Comparison of ENCODE assay signal across 8 mouse cellular contexts in the genomic region with DNA sequence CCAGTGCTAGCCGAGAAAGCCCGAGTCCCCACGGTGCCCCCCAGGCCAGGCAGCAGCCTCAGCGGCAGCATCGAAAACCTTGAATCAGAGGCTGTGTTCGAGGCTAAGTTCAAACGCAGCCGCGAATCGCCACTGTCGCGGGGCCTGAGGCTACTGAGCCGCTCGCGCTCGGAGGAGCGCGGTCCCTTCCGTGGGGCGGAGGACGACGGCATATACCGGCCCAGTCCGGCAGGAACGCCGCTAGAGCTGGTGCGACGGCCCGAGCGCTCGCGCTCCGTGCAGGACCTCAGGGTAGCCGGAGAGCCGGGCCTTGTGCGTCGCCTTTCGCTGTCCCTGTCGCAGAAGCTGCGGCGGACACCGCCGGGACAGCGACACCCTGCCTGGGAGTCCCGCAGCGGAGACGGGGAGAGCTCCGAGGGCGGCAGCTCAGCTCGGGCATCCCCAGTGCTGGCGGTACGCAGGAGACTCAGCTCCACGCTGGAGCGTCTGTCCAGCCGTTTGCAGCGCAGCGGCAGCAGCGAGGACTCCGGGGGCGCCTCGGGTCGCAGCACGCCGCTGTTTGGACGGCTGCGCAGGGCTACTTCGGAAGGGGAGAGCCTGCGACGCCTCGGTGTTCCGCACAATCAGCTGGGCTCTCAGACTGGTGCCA. TPM values are rescaled to one million over a fixed set of nuclear protein-coding genes. Genes with fewer than 3 reads are reported as not detected.
A peak's percentile ranks its signal among the peaks of the same experiment; 100 is the strongest.
DNase-seq lines count a peak whose midpoint lies in the region; ATAC-seq and TF ChIP-seq lines count a peak whose summit lies in the region.

No protein-coding gene starts in this region.

- no peaks in the 10 kb centered on the region for H3K9me3 ChIP-seq in ES-E14 (ENCODE audit: control insufficient read depth, insufficient read depth, low read depth, low read length)
- H3K9me3 ChIP-seq in forebrain, postnatal 0 days (ENCODE audit: low read length), result no peaks in the 10 kb centered on the region
- H3K9me3 ChIP-seq in limb, embryonic 14.5 days (ENCODE audit: control insufficient read depth, low read length), result no peaks in the 10 kb centered on the region
- no peaks in the 10 kb centered on the region for H3K9me3 ChIP-seq in neural tube, embryonic 15.5 days (replicated peaks)

- no peak for TF ChIP-seq CTCF in forebrain, postnatal 0 days (IDR thresholded peaks at IDR 0.05; ENCODE audit: low read depth)

- H3K4me1 ChIP-seq in ES-E14 (ENCODE audit: control insufficient read depth in 2 of 2, insufficient read depth in 2 of 2, low read length in 2 of 2, poor library complexity in 1 of 2), result peaks cover 2 to 9% of the 10 kb centered on the region in 2 experiments; a peak in 1 of 4 replicates
- no peaks in the 10 kb centered on the region for H3K4me1 ChIP-seq in forebrain, postnatal 0 days (ENCODE audit: insufficient read depth)
- H3K4me1 ChIP-seq in limb, embryonic 14.5 days (ENCODE audit: control insufficient read depth, insufficient read depth, low read length), result peaks cover 18% of the 10 kb centered on the region; the same call in 1 of the 2 replicates
- H3K4me1 ChIP-seq in neural tube, embryonic 15.5 days, result peaks cover 23% of the 10 kb centered on the region

- H3K36me3 ChIP-seq in ES-E14 (ENCODE audit: control insufficient read depth, insufficient read depth, low read length, poor library complexity, severe bottlenecking), result no peaks in the 10 kb centered on the region
- H3K36me3 ChIP-seq in forebrain, postnatal 0 days (ENCODE audit: insufficient read depth), result peaks cover 4% of the 10 kb centered on the region
- peaks cover 19% of the 10 kb centered on the region for H3K36me3 ChIP-seq in limb, embryonic 14.5 days (ENCODE audit: control insufficient read depth, insufficient read depth, low read length)
- H3K36me3 ChIP-seq in neural tube, embryonic 15.5 days, result peaks cover 3% of the 10 kb centered on the region; the same call in 1 of the 2 replicates

- peak overlapping the region; percentile 37 to 57; a peak in 3 of 4 replicates for H3K4me3 ChIP-seq in ES-E14 (ENCODE audit: insufficient read depth in 1 of 2, low read depth in 1 of 2, low read length in 2 of 2, poor library complexity in 1 of 2, severe bottlenecking in 1 of 2)
- H3K4me3 ChIP-seq in forebrain, postnatal 0 days (ENCODE audit: low read depth, low read length), result peak overlapping the region; percentile 23
- H3K4me3 ChIP-seq in limb, embryonic 14.5 days (replicated peaks; ENCODE audit: low read length), result peak overlapping the region; percentile 36
- peak overlapping the region; percentile 31 for H3K4me3 ChIP-seq in neural tube, embryonic 15.5 days (replicated peaks)

- 0 out of 2 replicates have a peak overlapping the region, but pooled peaks have one; percentile 6 for H3K9ac ChIP-seq in ES-E14 (ENCODE audit: insufficient read depth, low read depth, low read length, poor library complexity, severe bottlenecking)
- peak overlapping the region; percentile 35 for H3K9ac ChIP-seq in forebrain, postnatal 0 days
- H3K9ac ChIP-seq in limb, embryonic 14.5 days (ENCODE audit: low read depth, low read length, severe bottlenecking), result peak overlapping the region; percentile 42
- peak overlapping the region; percentile 36 for H3K9ac ChIP-seq in neural tube, embryonic 15.5 days (replicated peaks)

- DNase-seq in cerebellum, postnatal 10 days, result peak; percentile 44 to 57
- no peak for DNase-seq in cerebellum, postnatal 4 days (ENCODE audit: low spot score in 2 of 2)
- DNase-seq in ES-E14 (ENCODE audit: low read depth, low spot score), result no peak
- DNase-seq in forebrain, postnatal 0 days, result peak; percentile 35
- DNase-seq in limb, embryonic 14.5 days (ENCODE audit: low spot score), result no peak
- no peak for DNase-seq in frontal cortex, adult 2 months (ENCODE audit: extremely low spot score in 1 of 2, low spot score in 1 of 2)
- DNase-seq in urinary bladder, postnatal 10 days (ENCODE audit: low spot score), result no peak

- H3K4me2 ChIP-seq in forebrain, postnatal 0 days (ENCODE audit: low read depth), result peak overlapping the region; percentile 49
- peak overlapping the region; percentile 53 for H3K4me2 ChIP-seq in limb, embryonic 14.5 days (replicated peaks; ENCODE audit: low read depth, low read length, severe bottlenecking)
- H3K4me2 ChIP-seq in neural tube, embryonic 15.5 days, result peak overlapping the region; percentile 56

- no peak for TF ChIP-seq POLR2A in limb, embryonic 14.5 days (IDR thresholded peaks at IDR 0.05; ENCODE audit: borderline replicate concordance, extremely low read depth, insufficient read depth, insufficient read length)

- H3K27ac ChIP-seq in ES-E14 (ENCODE audit: insufficient read depth, low read depth, low read length, poor library complexity, severe bottlenecking), result no peak overlapping the region
- no peak overlapping the region for H3K27ac ChIP-seq in forebrain, postnatal 0 days (ENCODE audit: low read depth, low read length)
- H3K27ac ChIP-seq in limb, embryonic 14.5 days (replicated peaks; ENCODE audit: low read depth, low read length), result no peak overlapping the region
- H3K27ac ChIP-seq in neural tube, embryonic 15.5 days (replicated peaks), result no peak overlapping the region

- 5% methylated on average over 71 of the region's 71 CpGs for WGBS in forebrain, postnatal 0 days
- under 1% methylated on average over 56 of the region's 71 CpGs for WGBS in limb, embryonic 14.5 days
- 1% methylated on average over 71 of the region's 71 CpGs for WGBS in neural tube, embryonic 15.5 days

- in situ Hi-C loops in ES-E14 (cut with MboI; ENCODE audit: low sequenced_read_pairs in 2 of 2, unreplicated experiment in 2 of 2), result no loop called here

- peaks cover 39% of the 10 kb centered on the region for H3K27me3 ChIP-seq in forebrain, postnatal 0 days (ENCODE audit: insufficient read depth, low read length)
- peaks cover 50% of the 10 kb centered on the region for H3K27me3 ChIP-seq in limb, embryonic 14.5 days (ENCODE audit: control insufficient read depth, insufficient read depth, low read length)
- peaks cover 41% of the 10 kb centered on the region for H3K27me3 ChIP-seq in neural tube, embryonic 15.5 days (replicated peaks)

- peak; percentile 47 for ATAC-seq in forebrain, postnatal 0 days
- ATAC-seq in limb, embryonic 14.5 days (ENCODE audit: low FRiP score, low read depth), result peak; percentile 58; the same call in 1 of the 2 replicates
- peak; percentile 43 for ATAC-seq in neural tube, embryonic 15.5 days (ENCODE audit: low FRiP score)

TF ChIP-seq in ES-E14, 5 proteins besides CTCF, POLR2A, EP300 and RAD21:
- TF ChIP-seq CHD2 (IDR thresholded peaks at IDR 0.05; ENCODE audit: low read depth, low read length) (no peak), ZC3H11A (IDR thresholded peaks at IDR 0.05; ENCODE audit: borderline replicate concordance, low read depth, low read length) (no peak), HCFC1 (IDR thresholded peaks at IDR 0.05; ENCODE audit: borderline replicate concordance, insufficient read depth, low read length) (no peak), ZNF384 (IDR thresholded peaks at IDR 0.05; ENCODE audit: low read depth, low read length) (no peak)

RNA-seq across cellular contexts. Expression of a gene that starts 12.8 kb away (rescaled TPM):
- total RNA-seq in ES-E14 (2012; rRNA removed), result 40.2 and 51.6 TPM in 2 replicates
- total RNA-seq in forebrain, postnatal 0 days (2014; rRNA removed), result 57.3 and 68.3 TPM in 2 replicates
- polyA plus RNA-seq in forebrain, postnatal 0 days (2015; fragmentation: Nextera tagmentation; extraction: Ambion mirVana), result 64.0 and 64.9 TPM in 2 replicates
- polyA plus RNA-seq in limb, embryonic 14.5 days (2012; rRNA removed), result 144 and 199 TPM in 2 replicates
- polyA plus RNA-seq in limb, embryonic 14.5 days (2014; fragmentation: Nextera tagmentation; extraction: Ambion mirVana), result 71.8 and 74.9 TPM in 2 replicates
- polyA plus RNA-seq in neural tube, embryonic 15.5 days (2015; fragmentation: Nextera tagmentation; extraction: Ambion mirVana), result 72.4 and 78.3 TPM in 2 replicates
- 101 and 111 TPM in 2 replicates for polyA plus RNA-seq in frontal cortex, adult 2 months (2012; rRNA removed)

RNA-seq across cellular contexts. Expression of a gene that starts 27.3 kb away (rescaled TPM):
- not detected in 2 replicates for total RNA-seq in ES-E14 (2012; rRNA removed)
- total RNA-seq in forebrain, postnatal 0 days (2014; rRNA removed), result 21.2 and 21.4 TPM in 2 replicates
- 6.3 and 7.7 TPM in 2 replicates for polyA plus RNA-seq in forebrain, postnatal 0 days (2015; fragmentation: Nextera tagmentation; extraction: Ambion mirVana)
- polyA plus RNA-seq in limb, embryonic 14.5 days (2012; rRNA removed), result 0.35 and 0.72 TPM in 2 replicates
- polyA plus RNA-seq in limb, embryonic 14.5 days (2014; fragmentation: Nextera tagmentation; extraction: Ambion mirVana), result 0.10 and 0.15 TPM in 2 replicates
- 22.9 and 31.6 TPM in 2 replicates for polyA plus RNA-seq in neural tube, embryonic 15.5 days (2015; fragmentation: Nextera tagmentation; extraction: Ambion mirVana)
- polyA plus RNA-seq in frontal cortex, adult 2 months (2012; rRNA removed), result 11.9 and 13.5 TPM in 2 replicates

RNA-seq across cellular contexts. Expression of a gene that starts 47.9 kb away (rescaled TPM):
- total RNA-seq in ES-E14 (2012; rRNA removed), result 16.9 and 31.2 TPM in 2 replicates
- total RNA-seq in forebrain, postnatal 0 days (2014; rRNA removed), result 44.4 and 56.3 TPM in 2 replicates
- 17.8 and 20.6 TPM in 2 replicates for polyA plus RNA-seq in forebrain, postnatal 0 days (2015; fragmentation: Nextera tagmentation; extraction: Ambion mirVana)
- 77.9 and 114 TPM in 2 replicates for polyA plus RNA-seq in limb, embryonic 14.5 days (2012; rRNA removed)
- 15.3 and 21.8 TPM in 2 replicates for polyA plus RNA-seq in limb, embryonic 14.5 days (2014; fragmentation: Nextera tagmentation; extraction: Ambion mirVana)
- polyA plus RNA-seq in neural tube, embryonic 15.5 days (2015; fragmentation: Nextera tagmentation; extraction: Ambion mirVana), result 20.1 and 21.7 TPM in 2 replicates
- 134 and 135 TPM in 2 replicates for polyA plus RNA-seq in frontal cortex, adult 2 months (2012; rRNA removed)

RNA-seq across cellular contexts. Expression of a gene that starts 56.2 kb away (rescaled TPM):
- 43.5 and 80.3 TPM in 2 replicates for total RNA-seq in ES-E14 (2012; rRNA removed)
- total RNA-seq in forebrain, postnatal 0 days (2014; rRNA removed), result 65.9 and 80.4 TPM in 2 replicates
- polyA plus RNA-seq in forebrain, postnatal 0 days (2015; fragmentation: Nextera tagmentation; extraction: Ambion mirVana), result 55.5 and 56.8 TPM in 2 replicates
- 104 and 148 TPM in 2 replicates for polyA plus RNA-seq in limb, embryonic 14.5 days (2012; rRNA removed)
- polyA plus RNA-seq in limb, embryonic 14.5 days (2014; fragmentation: Nextera tagmentation; extraction: Ambion mirVana), result 61.6 and 65.0 TPM in 2 replicates
- polyA plus RNA-seq in neural tube, embryonic 15.5 days (2015; fragmentation: Nextera tagmentation; extraction: Ambion mirVana), result 48.3 and 51.7 TPM in 2 replicates
- 73.9 and 79.5 TPM in 2 replicates for polyA plus RNA-seq in frontal cortex, adult 2 months (2012; rRNA removed)

RNA-seq across cellular contexts. Expression of a gene that starts 56.4 kb away (rescaled TPM):
- total RNA-seq in ES-E14 (2012; rRNA removed), result 1.6 TPM in 2 replicates
- 54.8 and 58.0 TPM in 2 replicates for total RNA-seq in forebrain, postnatal 0 days (2014; rRNA removed)
- polyA plus RNA-seq in forebrain, postnatal 0 days (2015; fragmentation: Nextera tagmentation; extraction: Ambion mirVana), result 61.2 and 70.8 TPM in 2 replicates
- 1.4 and 2.0 TPM in 2 replicates for polyA plus RNA-seq in limb, embryonic 14.5 days (2012; rRNA removed)
- polyA plus RNA-seq in limb, embryonic 14.5 days (2014; fragmentation: Nextera tagmentation; extraction: Ambion mirVana), result 0.51 and 1.1 TPM in 2 replicates
- polyA plus RNA-seq in neural tube, embryonic 15.5 days (2015; fragmentation: Nextera tagmentation; extraction: Ambion mirVana), result 40.2 and 50.7 TPM in 2 replicates
- polyA plus RNA-seq in frontal cortex, adult 2 months (2012; rRNA removed), result 73.1 and 82.3 TPM in 2 replicates

Comparison
In these comparisons a context has a peak if more than half of its experiments do, and no peak if none do; other contexts are left out.
1. DNase-seq: peak in cerebellum, postnatal 10 days (2 of 2) and forebrain, postnatal 0 days (single experiment); none in cerebellum, postnatal 4 days (0 of 2), ES-E14 (single experiment), limb, embryonic 14.5 days (single experiment), frontal cortex, adult 2 months (0 of 2) and urinary bladder, postnatal 10 days (single experiment).
2. Peak in every context shown above with its lines, with median percentiles within 50 percentile points of each other: H3K4me3 ChIP-seq, H3K9ac ChIP-seq, ATAC-seq and H3K4me2 ChIP-seq.